Mouse (Mus musculus) inflammation-experienced regulatory T-cells, adult 6 months (primary cell): ENCODE results near the gene Zmiz1. TPM values are rescaled to one million over a fixed set of nuclear protein-coding genes. Genes with fewer than 3 reads are reported as not detected.

Experiments used
- ATAC-seq: one replicate; pipeline ENCODE4 v1.8.0; 2017
- polyA plus RNA-seq, 3 experiments: library from polyadenylated mRNA; unstranded; fragments of 100-300 nt; shearing (Covaris generic); gene quantifications; one replicate each; pipeline ENCODE4 v1.2.1; 2017

The Zmiz1 gene
- polyA plus RNA-seq, 3 experiments from 2014 or later: 24.5 to 30.1 (median 26.1) TPM

- no peak for ATAC-seq
These were observed 160.2 kb downstream of the Zmiz1 start for GRCm38 (mm10) chr14:25619066-25619762.

GRCm38 (mm10) chr14:25620766-25621165 is 161.8 kb downstream of the Zmiz1 start:
- no peak for ATAC-seq

GRCm38 (mm10) chr14:25623698-25624097 is 164.7 kb downstream of the Zmiz1 start:
- ATAC-seq: no peak

GRCm38 (mm10) chr14:25624659-25625058 is 165.7 kb downstream of the Zmiz1 start:
- no peak for ATAC-seq

GRCm38 (mm10) chr14:25627599-25628255 is 168.7 kb downstream of the Zmiz1 start:
- no peak for ATAC-seq

GRCm38 (mm10) chr14:25628448-25629099 is 169.6 kb downstream of the Zmiz1 start:
- peak; percentile 47 for ATAC-seq

GRCm38 (mm10) chr14:25629866-25630606 is 171.1 kb downstream of the Zmiz1 start:
- ATAC-seq: peak; percentile 44

- ATAC-seq: no peak
These were observed 171.8 kb downstream of the Zmiz1 start for GRCm38 (mm10) chr14:25630647-25631409.

GRCm38 (mm10) chr14:25631481-25631880 is 172.5 kb downstream of the Zmiz1 start:
- no peak for ATAC-seq

- ATAC-seq: no peak
These were observed 174.7 kb downstream of the Zmiz1 start for GRCm38 (mm10) chr14:25633539-25634300.

GRCm38 (mm10) chr14:25634328-25634727 is 175.3 kb downstream of the Zmiz1 start:
- ATAC-seq: no peak

GRCm38 (mm10) chr14:25635746-25636145 is 176.8 kb downstream of the Zmiz1 start:
- ATAC-seq: no peak

- no peak for ATAC-seq
These were observed 177.3 kb downstream of the Zmiz1 start for GRCm38 (mm10) chr14:25636297-25636696.

GRCm38 (mm10) chr14:25639120-25639758 is 180.3 kb downstream of the Zmiz1 start:
- no peak for ATAC-seq

GRCm38 (mm10) chr14:25639979-25640378 is 181.0 kb downstream of the Zmiz1 start:
- ATAC-seq: no peak

- ATAC-seq: peak; percentile 84
These were observed 181.6 kb downstream of the Zmiz1 start for GRCm38 (mm10) chr14:25640421-25641056.

- no peak for ATAC-seq
These were observed 182.1 kb downstream of the Zmiz1 start for GRCm38 (mm10) chr14:25641067-25641466.

- ATAC-seq: no peak
These were observed 186.7 kb downstream of the Zmiz1 start for GRCm38 (mm10) chr14:25645717-25646116.

GRCm38 (mm10) chr14:25646161-25646621 is 187.2 kb downstream of the Zmiz1 start:
- ATAC-seq: peak; percentile 60

GRCm38 (mm10) chr14:25651131-25651530 is 192.1 kb downstream of the Zmiz1 start:
- no peak for ATAC-seq
